Mouse (Mus musculus) spleen, postnatal 14 days (tissue): ENCODE measurements around the gene H2-M10.2.
A peak's percentile ranks its signal among the peaks of the same experiment; 100 is the strongest.

Experiments used
- DNase-seq, 2 experiments: peaks; one replicate each; pipeline ENCODE4 v3.0.0; 2021 to 2022; ENCODE audit warnings: low spot score in 2 of 2

H2-M10.2 gene

GRCm38 (mm10) chr17:36286390-36286789, at the start of gene H2-M10.2:
Gene H2-M10.2, minus strand, starts transcription at chr17:36286490.
- DNase-seq, result no peak

- DNase-seq, result no peak
Measured at GRCm38 (mm10) chr17:36326055-36326454, 39.8 kb upstream of the H2-M10.2 start, which contains the start of gene H2-M10.1. Gene H2-M10.1, minus strand, starts transcription at chr17:36326155.

GRCm38 (mm10) chr17:36315689-36316253, 29.5 kb upstream of the H2-M10.2 start:
- no peak for DNase-seq

GRCm38 (mm10) chr17:36315041-36315688, 28.9 kb upstream of the H2-M10.2 start:
- peak in 1 of 2 experiments; percentile 3 for DNase-seq

GRCm38 (mm10) chr17:36314511-36314910, 28.2 kb upstream of the H2-M10.2 start:
- DNase-seq, result no peak

GRCm38 (mm10) chr17:36309293-36309692, 23.0 kb upstream of the H2-M10.2 start:
- DNase-seq, result no peak

GRCm38 (mm10) chr17:36308855-36309254, 22.6 kb upstream of the H2-M10.2 start:
- DNase-seq, result peak in 1 of 2 experiments; percentile 25

- no peak for DNase-seq
Measured at GRCm38 (mm10) chr17:36281521-36282245, 4.6 kb downstream of the H2-M10.2 start.

GRCm38 (mm10) chr17:36274776-36275175, 11.5 kb downstream of the H2-M10.2 start:
- DNase-seq, result no peak

GRCm38 (mm10) chr17:36273796-36274195, 12.5 kb downstream of the H2-M10.2 start:
- DNase-seq, result no peak

- DNase-seq, result no peak
Measured at GRCm38 (mm10) chr17:36272643-36273366, 13.5 kb downstream of the H2-M10.2 start.

- peak; percentile 64 to 67 for DNase-seq
Measured at GRCm38 (mm10) chr17:36271586-36272256, 14.6 kb downstream of the H2-M10.2 start, which contains the start of gene Trim39. Gene Trim39, minus strand, starts transcription at chr17:36272247.

GRCm38 (mm10) chr17:36270956-36271585, 15.2 kb downstream of the H2-M10.2 start:
- peak; percentile 73 to 77 for DNase-seq

- peak; percentile 18 to 55 for DNase-seq
Measured at GRCm38 (mm10) chr17:36265834-36266233, 20.5 kb downstream of the H2-M10.2 start.

GRCm38 (mm10) chr17:36264273-36264925, 21.9 kb downstream of the H2-M10.2 start:
- no peak for DNase-seq

- no peak for DNase-seq
Measured at GRCm38 (mm10) chr17:36261511-36262166, 24.7 kb downstream of the H2-M10.2 start.

GRCm38 (mm10) chr17:36257969-36258368, 28.3 kb downstream of the H2-M10.2 start, which contains the start of gene Rpp21:
Gene Rpp21, minus strand, starts transcription at chr17:36258069.
- DNase-seq, result no peak

GRCm38 (mm10) chr17:36257241-36257947, 28.9 kb downstream of the H2-M10.2 start:
- peak; percentile 55 to 58 for DNase-seq

- no peak for DNase-seq
Measured at GRCm38 (mm10) chr17:36253087-36253600, 33.1 kb downstream of the H2-M10.2 start.
